Mouse (Mus musculus): ENCODE data around the gene Tspoap1.

- TF ChIP-seq POLR2A (IDR thresholded peaks at IDR 0.05; ENCODE audit: control insufficient read depth, low read depth, low read length), result no peak
- no peak for TF ChIP-seq CTCF (IDR thresholded peaks at IDR 0.05; ENCODE audit: control insufficient read depth, insufficient read depth, insufficient replicate concordance, low read depth, low read length)
Observed at GRCm38 (mm10) chr11:87778915-87779314, 18.6 kb downstream of the Tspoap1 start.
